Mouse (Mus musculus) midbrain, postnatal 0 days (tissue): ENCODE measurements at regions not wholly inside any gene's neighbourhood (a gene's known extent, or its start where the extent isn't known, plus 50 kb on each side); places are given as distances from the start of the nearest gene placed in this dataset.
A peak's percentile ranks its signal among the peaks of the same experiment; 100 is the strongest.

Source experiments
- ATAC-seq: fragments of 200-750 bp; cut with Nextera tagmentation; 2 replicates; pipeline ENCODE4 v1.8.0; 2017; ENCODE audit warnings: moderate number of reproducible peaks, mild to moderate bottlenecking, moderate TSS enrichment, moderate library complexity; ENCODE audit not compliant: low FRiP score
- DNase-seq: peaks from one replicate; pipeline ENCODE4 v3.0.0-alpha.2; 2015; ENCODE audit warnings: low spot score
- H3K27ac ChIP-seq: fragments of 300-500 bp; sonication (generic); 2 replicates; pipeline ENCODE4 v1.5.1; 2014; ENCODE audit warnings: low read depth, mild to moderate bottlenecking, low read length, mixed read lengths
- H3K27me3 ChIP-seq: fragments of 300-500 bp; sonication (generic); 2 replicates; pipeline ENCODE4 v1.6.1; 2014; ENCODE audit warnings: low read length, control low read depth, mixed read lengths; ENCODE audit not compliant: insufficient read depth
- H3K36me3 ChIP-seq: fragments of 300-500 bp; sonication (generic); 2 replicates; pipeline ENCODE4 v1.6.1; 2014; ENCODE audit warnings: low read length, control low read depth, mixed read lengths; ENCODE audit not compliant: insufficient read depth
- H3K4me1 ChIP-seq: fragments of 300-500 bp; sonication (generic); 2 replicates; pipeline ENCODE4 v1.6.1; 2014; ENCODE audit warnings: mild to moderate bottlenecking, control low read depth, antibody characterized with exemption, low read length, mixed read lengths; ENCODE audit not compliant: insufficient read depth
- H3K4me2 ChIP-seq: fragments of 300-500 bp; sonication (generic); 2 replicates; pipeline ENCODE4 v1.6.1; 2014; ENCODE audit warnings: low read depth, mild to moderate bottlenecking, low read length, mixed read lengths; ENCODE audit not compliant: poor library complexity, severe bottlenecking
- H3K4me3 ChIP-seq: fragments of 300-500 bp; sonication (generic); 2 replicates; pipeline ENCODE4 v1.5.1; 2014; ENCODE audit warnings: low read depth, mild to moderate bottlenecking, low read length, moderate library complexity
- H3K9ac ChIP-seq: fragments of 300-500 bp; sonication (generic); replicated peaks from 2 replicates; pipeline ENCODE4 v1.6.1; 2014; ENCODE audit warnings: mild to moderate bottlenecking, low read length, moderate library complexity, mixed read lengths; ENCODE audit not compliant: poor library complexity, severe bottlenecking
- H3K9me3 ChIP-seq: fragments of 300-500 bp; sonication (generic); 2 replicates; pipeline ENCODE4 v1.6.1; 2016; ENCODE audit warnings: low read length, control low read depth
- CTCF ChIP-seq: IDR thresholded peaks from 2 replicates; pipeline ENCODE4 v1.5.1; 2016; ENCODE audit warnings: antibody characterized with exemption, mild to moderate bottlenecking
- WGBS: fragments of 180-500 bp; shearing (Covaris S2); extraction: QIAGEN DNeasy Blood & Tissue Kit; methylation state at CpG from one replicate; pipeline ENCODE4 v1.1.7; 2014; 5-methylcytosine and 5-hydroxymethylcytosine counted together

- Histone ChIP-seq H3K4me3 (no peak overlapping the region), H3K4me1 (no peaks in the 10 kb centered on the region), H3K9ac (no peak overlapping the region), H3K27ac (no peak overlapping the region), H3K36me3 (no peaks in the 10 kb centered on the region), H3K9me3 (no peaks in the 10 kb centered on the region), H3K4me2 (no peak overlapping the region), H3K27me3 (no peaks in the 10 kb centered on the region)
- no peak for TF ChIP-seq CTCF
- ATAC-seq: no peak
- peak; percentile 17 for DNase-seq
- 45% methylated on average over 3 of the region's 3 CpGs for WGBS
Observed at GRCm38 (mm10) chr16:73760921-73761320, 650.7 kb downstream of the Robo2 start.

GRCm38 (mm10) chr16:73758872-73759271 lies 652.8 kb downstream of the Robo2 start:
- Histone ChIP-seq H3K4me3 (no peak overlapping the region), H3K27ac (no peak overlapping the region), H3K27me3 (no peaks in the 10 kb centered on the region), H3K4me2 (no peak overlapping the region), H3K9me3 (no peaks in the 10 kb centered on the region), H3K9ac (no peak overlapping the region), H3K36me3 (no peaks in the 10 kb centered on the region), H3K4me1 (no peaks in the 10 kb centered on the region)
- TF ChIP-seq CTCF: no peak
- 65% methylated on average over 5 of the region's 5 CpGs for WGBS
- peak; percentile 14 for DNase-seq
- no peak for ATAC-seq

GRCm38 (mm10) chr16:73754302-73754701 lies 657.3 kb downstream of the Robo2 start:
- no peak overlapping the region for H3K9ac ChIP-seq
- TF ChIP-seq CTCF: no peak
- H3K9me3 ChIP-seq: no peaks in the 10 kb centered on the region
- no peak for ATAC-seq
- H3K27ac ChIP-seq: no peak overlapping the region
- 93% methylated on average over 5 of the region's 5 CpGs for WGBS
- no peaks in the 10 kb centered on the region for H3K36me3 ChIP-seq
- H3K4me2 ChIP-seq: no peak overlapping the region
- no peaks in the 10 kb centered on the region for H3K27me3 ChIP-seq
- H3K4me1 ChIP-seq: no peaks in the 10 kb centered on the region
- DNase-seq: no peak
- H3K4me3 ChIP-seq: no peak overlapping the region

- no peaks in the 10 kb centered on the region for H3K27me3 ChIP-seq
- ATAC-seq (no peak), DNase-seq (no peak)
- H3K4me3 ChIP-seq: no peak overlapping the region
- no peaks in the 10 kb centered on the region for H3K9me3 ChIP-seq
- H3K4me1 ChIP-seq: no peaks in the 10 kb centered on the region
- H3K27ac ChIP-seq: no peak overlapping the region
- 90% methylated on average over 7 of the region's 7 CpGs for WGBS
- H3K9ac ChIP-seq: no peak overlapping the region
- H3K36me3 ChIP-seq: no peaks in the 10 kb centered on the region
- no peak overlapping the region for H3K4me2 ChIP-seq
- no peak for TF ChIP-seq CTCF
Observed at GRCm38 (mm10) chr16:73728297-73728696, 683.3 kb downstream of the Robo2 start.

GRCm38 (mm10) chr16:73719691-73720090 lies 691.9 kb downstream of the Robo2 start:
- Histone ChIP-seq H3K9me3 (no peaks in the 10 kb centered on the region), H3K27me3 (no peaks in the 10 kb centered on the region), H3K4me1 (no peaks in the 10 kb centered on the region), H3K9ac (no peak overlapping the region), H3K36me3 (no peaks in the 10 kb centered on the region), H3K4me2 (no peak overlapping the region), H3K27ac (no peak overlapping the region), H3K4me3 (no peak overlapping the region)
- 52% methylated on average over 3 of the region's 3 CpGs for WGBS
- ATAC-seq (no peak), DNase-seq (peak; percentile 43)
- TF ChIP-seq CTCF: no peak

- DNase-seq (no peak), ATAC-seq (no peak)
- Histone ChIP-seq H3K36me3 (no peaks in the 10 kb centered on the region), H3K27me3 (no peaks in the 10 kb centered on the region), H3K9me3 (no peaks in the 10 kb centered on the region), H3K9ac (no peak overlapping the region), H3K4me1 (no peaks in the 10 kb centered on the region), H3K27ac (no peak overlapping the region), H3K4me2 (no peak overlapping the region), H3K4me3 (no peak overlapping the region)
- no peak for TF ChIP-seq CTCF
- WGBS: 50% methylated on average over 5 of the region's 5 CpGs
Observed at GRCm38 (mm10) chr16:73716301-73716700, 695.3 kb downstream of the Robo2 start.

- Histone ChIP-seq H3K4me1 (no peaks in the 10 kb centered on the region), H3K4me2 (no peak overlapping the region), H3K9me3 (no peaks in the 10 kb centered on the region), H3K9ac (no peak overlapping the region), H3K36me3 (no peaks in the 10 kb centered on the region), H3K27me3 (no peaks in the 10 kb centered on the region), H3K27ac (no peak overlapping the region), H3K4me3 (no peak overlapping the region)
- WGBS: 86% methylated on average over 1 of the region's 1 CpGs
- ATAC-seq: no peak
- TF ChIP-seq CTCF: no peak
- no peak for DNase-seq
Observed at GRCm38 (mm10) chr16:73707051-73707450, 704.6 kb downstream of the Robo2 start.
